Mouse (Mus musculus) adipocyte (in vitro differentiated cells): ENCODE measurements at regions not wholly inside any gene's neighbourhood (a gene's known extent, or its start where the extent isn't known, plus 50 kb on each side); places are given as distances from the start of the nearest gene placed in this dataset.
"Not testable (repeated sequence)": the region's sequence is repeated elsewhere in the genome, so short reads cannot be mapped to it uniquely, and the experiment has no call there.

Source experiments
- DNase-seq: peaks from one replicate; pipeline ENCODE4 v3.0.0-alpha.2; 2016; ENCODE audit warnings: low spot score

DNA sequence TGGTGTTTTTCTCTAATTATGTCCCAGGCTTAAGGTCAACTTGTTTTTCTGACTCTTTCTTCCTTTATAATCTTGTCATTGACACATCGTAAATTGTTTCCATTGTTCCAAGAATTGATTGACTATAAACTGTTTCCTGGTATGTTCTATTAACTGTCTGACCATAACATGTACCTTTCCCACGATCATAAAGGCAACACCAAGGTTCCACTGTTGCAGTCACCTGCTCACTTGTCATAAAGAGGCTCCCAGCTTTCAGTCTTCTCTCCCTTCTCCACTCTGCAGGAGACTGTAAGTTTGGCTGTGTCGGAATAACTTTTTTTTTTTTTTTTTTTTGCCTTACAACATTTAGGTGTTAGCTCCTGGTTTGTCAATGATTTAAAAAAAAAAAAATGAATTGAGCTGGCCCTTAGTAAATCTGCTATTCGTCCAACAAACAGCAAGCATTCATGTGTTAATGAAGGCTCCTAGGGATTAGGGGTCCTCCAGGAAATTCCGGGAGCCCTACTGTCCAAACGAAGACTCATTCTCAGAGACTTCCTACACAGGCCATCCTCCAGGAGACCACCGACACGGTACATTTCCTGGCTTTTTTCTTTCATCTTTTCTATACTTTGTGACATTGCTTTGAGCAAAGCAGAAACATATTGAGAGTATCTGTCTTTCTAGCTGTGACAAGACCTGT, 122.2 kb upstream of the Trim24 start:
- DNase-seq: no peak

- no peak for DNase-seq
Measured at GRCm38 (mm10) chr6:37749016-37749415, 121.6 kb upstream of the Trim24 start.

DNA sequence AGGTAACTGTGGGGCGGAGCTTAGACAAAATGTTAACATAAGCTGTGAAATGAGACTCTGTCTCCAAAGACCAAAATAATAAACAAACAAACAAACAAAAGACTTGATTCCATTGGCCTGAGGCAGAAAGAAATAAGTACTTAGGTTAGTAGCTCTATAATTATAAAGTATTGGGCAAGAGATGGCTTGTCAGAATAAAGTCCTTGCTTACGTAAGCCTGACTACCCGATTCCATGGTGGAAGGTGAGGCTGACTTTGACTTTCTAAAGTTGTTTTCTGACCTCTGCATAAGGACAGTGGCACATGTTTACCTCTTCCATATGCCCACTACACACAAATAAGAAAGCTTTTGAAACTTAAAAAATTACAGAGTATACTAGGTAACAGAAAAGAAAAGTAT, 120.3 kb upstream of the Trim24 start:
- no peak for DNase-seq

DNA sequence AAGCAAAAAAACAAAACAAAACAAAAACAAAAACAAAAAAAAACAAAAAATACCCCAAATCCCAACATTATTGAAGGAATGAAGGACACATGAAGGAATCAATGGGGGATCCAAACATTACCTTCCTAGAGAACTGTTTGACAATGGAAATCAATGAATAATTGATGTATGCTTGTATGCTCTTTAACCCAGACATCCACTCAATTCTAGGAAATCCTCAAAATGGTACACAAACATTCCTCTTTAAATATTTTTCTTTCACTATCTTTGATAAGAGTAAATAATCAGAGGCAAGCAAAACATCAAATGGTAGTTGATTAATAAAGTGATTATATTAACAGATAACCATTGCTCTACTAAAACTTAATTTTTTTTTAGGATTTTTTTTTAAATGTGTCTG, 118.9 kb upstream of the Trim24 start:
- DNase-seq: no peak

- DNase-seq: not testable (repeated sequence)
Measured at GRCm38 (mm10) chr6:37761003-37761402, 109.6 kb upstream of the Trim24 start.

DNA sequence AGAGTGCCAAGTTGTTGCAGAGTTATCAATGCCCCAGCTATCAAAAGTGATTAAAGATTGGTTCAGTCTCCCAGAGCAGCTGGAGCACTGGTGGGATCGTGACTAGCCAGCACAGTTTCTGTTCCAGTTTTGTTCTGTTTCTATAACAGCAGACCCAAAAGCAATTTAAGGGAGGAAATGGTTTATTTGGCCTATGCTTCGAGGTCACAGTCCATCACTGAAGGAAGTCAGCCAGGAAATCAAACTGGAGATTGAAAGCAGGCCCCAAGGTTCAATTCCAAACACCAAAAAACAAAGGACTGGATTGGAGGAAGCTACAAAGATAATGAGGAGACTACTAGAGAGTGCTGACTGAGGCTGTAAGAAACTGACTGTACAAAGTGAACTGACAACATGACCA, 107.6 kb upstream of the Trim24 start:
- no peak for DNase-seq

DNA sequence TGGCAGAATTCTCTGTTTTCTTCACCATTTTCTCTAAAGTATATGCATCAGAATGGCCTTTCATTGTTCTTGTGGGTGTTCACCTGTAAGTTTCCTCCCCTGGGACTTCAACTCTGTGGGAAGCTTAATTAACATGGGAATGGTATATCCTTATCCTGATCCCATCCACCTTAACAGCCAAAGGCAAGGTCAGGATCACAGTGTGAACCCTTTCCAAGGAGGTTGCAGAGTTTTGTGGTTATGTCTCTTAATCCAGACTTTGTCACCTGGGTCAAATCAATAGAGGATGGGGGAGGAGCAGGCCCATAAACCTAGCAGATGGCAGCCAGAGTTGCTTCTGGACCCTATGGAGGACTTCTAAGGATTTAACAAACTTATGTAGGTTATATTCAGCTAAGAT, 102.9 kb upstream of the Trim24 start:
- no peak for DNase-seq

DNA sequence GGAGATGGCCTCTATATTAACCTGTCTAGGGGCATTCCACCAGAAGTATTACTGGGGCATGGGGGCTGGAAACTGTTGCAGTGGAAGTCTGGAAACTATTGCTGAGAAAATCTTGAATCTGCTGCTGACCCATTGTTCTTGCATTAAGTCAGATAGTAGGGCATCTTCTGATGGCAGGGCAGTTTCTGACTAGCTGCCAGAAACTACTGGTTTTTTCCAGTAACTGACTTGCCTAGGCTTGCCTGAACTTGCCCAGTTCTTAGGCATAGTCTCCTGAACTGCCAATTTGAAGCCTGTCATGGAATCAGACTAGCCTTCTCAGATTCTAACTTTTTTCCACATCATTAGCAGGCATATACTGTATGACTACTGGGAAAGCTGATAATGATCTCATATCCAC, 97.3 kb upstream of the Trim24 start:
- no peak for DNase-seq

GRCm38 (mm10) chr6:37775151-37775550, 95.5 kb upstream of the Trim24 start:
- DNase-seq: no peak

GRCm38 (mm10) chr6:37779893-37780292, 90.7 kb upstream of the Trim24 start:
- no peak for DNase-seq

- no peak for DNase-seq
Measured at GRCm38 (mm10) chr6:37781894-37782293, 88.7 kb upstream of the Trim24 start.

DNA sequence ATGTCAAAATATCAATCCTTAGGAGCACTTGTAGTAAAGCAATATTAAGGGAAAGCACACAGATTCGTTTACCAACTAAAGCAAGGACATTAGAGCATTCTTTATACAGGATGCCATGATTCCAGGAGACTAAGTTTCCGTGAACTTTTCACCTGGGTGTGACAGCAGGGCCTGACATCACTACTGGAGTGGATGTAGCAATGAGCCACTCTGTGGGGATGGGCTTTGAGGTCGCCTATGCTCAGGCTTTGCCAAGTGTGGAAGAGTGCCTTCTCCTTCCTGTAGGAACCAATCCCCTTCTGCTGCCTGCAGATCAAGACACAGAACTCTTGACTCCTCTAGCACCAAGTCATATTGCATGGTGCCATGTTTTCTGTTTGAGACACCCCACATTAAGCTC, 85.3 kb upstream of the Trim24 start:
- not testable (repeated sequence) for DNase-seq

GRCm38 (mm10) chr6:37785741-37786140, 84.9 kb upstream of the Trim24 start:
- no peak for DNase-seq

DNA sequence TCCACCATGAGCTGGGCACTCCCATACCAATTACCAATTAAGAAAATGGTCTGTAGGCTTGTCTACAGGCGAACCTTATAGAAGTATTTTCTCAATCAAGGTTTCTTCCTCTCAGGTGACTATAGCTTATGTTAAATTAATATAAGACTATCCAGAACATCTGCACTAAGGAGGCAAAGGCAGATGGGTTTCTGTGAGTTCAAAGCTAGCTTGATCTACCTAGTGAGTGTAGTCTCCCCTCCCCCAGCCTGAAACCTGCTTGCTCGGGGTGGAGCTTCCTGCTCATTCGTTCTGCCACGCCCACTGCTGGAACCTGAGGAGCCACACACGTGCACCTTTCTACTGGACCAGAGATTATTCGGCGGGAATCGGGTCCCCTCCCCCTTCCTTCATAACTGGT, 82.8 kb upstream of the Trim24 start:
- not testable (repeated sequence) for DNase-seq

- no peak for DNase-seq
Measured at GRCm38 (mm10) chr6:37790878-37791277, 79.7 kb upstream of the Trim24 start.

- DNase-seq: peak; percentile 55
Measured at GRCm38 (mm10) chr6:37794211-37794610, 76.4 kb upstream of the Trim24 start.

DNA sequence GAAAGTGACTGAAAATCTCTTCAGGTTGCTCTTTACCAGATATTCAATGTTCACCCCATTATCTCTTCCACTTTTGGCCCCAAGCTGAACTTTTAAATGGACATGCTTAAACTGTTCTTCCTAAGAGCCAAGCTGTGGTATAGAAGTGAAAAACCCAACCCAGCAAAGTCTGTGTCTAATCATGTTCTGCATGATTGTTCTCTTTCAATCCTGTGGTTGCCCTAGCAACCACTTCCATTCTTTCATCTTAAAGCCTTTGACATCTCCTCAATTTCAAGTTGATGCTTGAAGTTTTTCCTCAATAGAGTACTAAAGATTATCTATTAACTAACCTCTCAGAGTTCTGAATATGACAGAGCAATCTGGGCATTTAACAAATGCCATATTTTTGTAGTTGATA, 75.6 kb upstream of the Trim24 start:
- DNase-seq: no peak

DNA sequence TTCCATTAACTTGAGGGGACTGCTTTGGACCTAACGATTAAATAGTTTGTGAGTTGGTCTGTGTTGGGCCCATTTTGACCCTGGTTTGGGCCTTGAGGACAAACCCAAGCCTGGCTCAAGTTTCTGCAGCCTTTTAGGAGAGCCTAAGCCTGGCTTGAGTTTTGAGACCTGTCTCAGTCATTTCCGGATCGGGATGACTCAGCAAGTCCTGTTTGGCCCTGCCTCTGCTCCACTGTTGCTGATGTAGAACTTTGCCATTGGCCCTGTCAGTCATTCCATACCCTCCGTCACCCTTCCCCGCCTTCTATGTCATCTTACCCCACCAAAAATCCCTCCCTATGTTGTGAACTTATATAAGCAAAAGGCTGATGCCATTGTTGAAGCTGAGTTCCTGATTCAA, 67.4 kb upstream of the Trim24 start:
- DNase-seq: no peak

GRCm38 (mm10) chr6:37805896-37806295, 64.7 kb upstream of the Trim24 start:
- not testable (repeated sequence) for DNase-seq

GRCm38 (mm10) chr6:37806529-37807191, 64.0 kb upstream of the Trim24 start:
- DNase-seq: not testable (repeated sequence)

DNA sequence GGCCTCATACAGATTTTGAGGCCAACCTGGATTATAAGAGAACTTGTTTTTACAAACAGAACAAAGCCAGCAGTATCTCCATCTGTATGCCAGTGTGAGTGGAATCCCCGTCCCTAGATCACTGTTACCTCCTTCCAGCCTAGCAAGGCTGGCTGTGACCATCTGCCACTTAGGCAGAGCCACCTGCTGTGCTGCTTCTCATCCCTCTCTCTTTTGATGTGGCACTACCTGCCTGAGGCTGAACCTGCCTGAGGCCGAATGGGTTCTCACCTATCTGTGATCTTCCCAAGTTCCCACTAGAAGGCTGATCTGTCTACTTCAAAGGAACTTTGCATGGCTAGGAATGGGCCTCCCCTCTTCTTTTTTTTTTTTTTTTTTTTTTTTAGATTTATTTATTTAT, 55.4 kb upstream of the Trim24 start:
- DNase-seq: not testable (repeated sequence)
